Mouse (Mus musculus) mature B cell (primary cell): ENCODE measurements around the gene Acap1.

ENCODE experiments used
- in situ Hi-C: fragments of 300-500 bp; cut with MboI; formaldehyde crosslinking; loops from 2 replicates; pipeline ENCODE4 v1.14.3; 2019

Gene Acap1

GRCm38 (mm10) chr11:69904311-69904710 is 9.0 kb upstream of the Acap1 start:
- in situ Hi-C loops, result no loop called here

- in situ Hi-C loops, result no loop called here
These were observed 7.6 kb upstream of the Acap1 start for GRCm38 (mm10) chr11:69902972-69903371.

- in situ Hi-C loops, result no loop called here
These were observed 6.7 kb upstream of the Acap1 start for GRCm38 (mm10) chr11:69901993-69902392.

- in situ Hi-C loops, result no loop called here
These were observed 6.1 kb upstream of the Acap1 start for GRCm38 (mm10) chr11:69901406-69901846.

GRCm38 (mm10) chr11:69900471-69901405 is 5.4 kb upstream of the Acap1 start, which contains the start of the genes 2810408A11Rik and Neurl4:
2810408A11Rik (minus strand) TSS chr11:69900987.
Neurl4 (plus strand) TSS chr11:69901072.
- in situ Hi-C loops, result no loop called here

- in situ Hi-C loops, result no loop called here
These were observed 4.5 kb upstream of the Acap1 start for GRCm38 (mm10) chr11:69899870-69900269.

- in situ Hi-C loops, result no loop called here
These were observed 668 bp downstream of the Acap1 start for GRCm38 (mm10) chr11:69894671-69895070.

GRCm38 (mm10) chr11:69891482-69891881 is 3.9 kb downstream of the Acap1 start:
- in situ Hi-C loops, result no loop called here

GRCm38 (mm10) chr11:69886907-69887635 is 8.3 kb downstream of the Acap1 start:
- in situ Hi-C loops, result no loop called here

GRCm38 (mm10) chr11:69884663-69885062 is 10.7 kb downstream of the Acap1 start:
- in situ Hi-C loops, result no loop called here

GRCm38 (mm10) chr11:69884240-69884639 is 11.1 kb downstream of the Acap1 start:
- in situ Hi-C loops, result no loop called here

- in situ Hi-C loops, result no loop called here
These were observed 11.7 kb downstream of the Acap1 start for GRCm38 (mm10) chr11:69883527-69884151.

GRCm38 (mm10) chr11:69883066-69883465 is 12.3 kb downstream of the Acap1 start:
- in situ Hi-C loops, result no loop called here

GRCm38 (mm10) chr11:69881787-69882670 is 13.3 kb downstream of the Acap1 start:
- in situ Hi-C loops, result no loop called here

- in situ Hi-C loops, result no loop called here
These were observed 14.3 kb downstream of the Acap1 start, which contains the start of gene Kctd11 for GRCm38 (mm10) chr11:69880853-69881603. Kctd11 (minus strand) TSS chr11:69881406.

GRCm38 (mm10) chr11:69880506-69880852 is 14.9 kb downstream of the Acap1 start:
- in situ Hi-C loops, result no loop called here

GRCm38 (mm10) chr11:69879711-69880110 is 15.6 kb downstream of the Acap1 start:
- in situ Hi-C loops, result loop anchor here (5.0 kb wide), 1 partner anchor 122 kb away; the partner anchor contains the start of gene Polr2a

- in situ Hi-C loops, result loop anchor here (5.0 kb wide), 1 partner anchor 122 kb away; the partner anchor contains the start of gene Polr2a
These were observed 16.4 kb downstream of the Acap1 start for GRCm38 (mm10) chr11:69878952-69879351.

- in situ Hi-C loops, result loop anchor here (5.0 kb wide), 1 partner anchor 121 kb away; the partner anchor contains the start of gene Polr2a
These were observed 16.9 kb downstream of the Acap1 start for GRCm38 (mm10) chr11:69878399-69878798.

GRCm38 (mm10) chr11:69877878-69878277 is 17.5 kb downstream of the Acap1 start, which contains the start of gene Tmem95:
Tmem95 (minus strand) TSS chr11:69878018.
- in situ Hi-C loops, result loop anchor here (5.0 kb wide), 1 partner anchor 121 kb away; the partner anchor contains the start of gene Polr2a
